Mouse (Mus musculus): ENCODE measurements at regions not wholly inside any gene's neighbourhood (a gene's known extent, or its start where the extent isn't known, plus 50 kb on each side); places are given as distances from the start of the nearest gene placed in this dataset.
A peak's percentile ranks its signal among the peaks of the same experiment; 100 is the strongest.

GRCm38 (mm10) chr12:71397456-71397855, 87.8 kb downstream of the Dact1 start:
- H3K4me1 ChIP-seq (replicated peaks; ENCODE audit: control insufficient read depth in 2 of 2, insufficient read depth in 2 of 2, low read length in 1 of 2), result no peaks in the 10 kb centered on the region
- H3K27me3 ChIP-seq (ENCODE audit: control insufficient read depth, insufficient read depth, low read length), result no peaks in the 10 kb centered on the region
- H3K27ac ChIP-seq, result no peak overlapping the region
- no peak overlapping the region for H3K4me3 ChIP-seq (ENCODE audit: insufficient read depth in 1 of 2, low read depth in 2 of 2, low read length in 2 of 2)
- DNase-seq (ENCODE audit: low read depth in 3 of 3, low spot score in 3 of 3) (no peak), ATAC-seq (ENCODE audit: insufficient read depth) (no peak)
- no peaks in the 10 kb centered on the region for H3K9me3 ChIP-seq (ENCODE audit: control insufficient read depth, low read length)
- no peaks in the 10 kb centered on the region for H3K36me3 ChIP-seq (replicated peaks; ENCODE audit: control insufficient read depth, insufficient read depth, low read depth)
- H3K4me2 ChIP-seq (ENCODE audit: low read depth), result no peak overlapping the region
- no peak overlapping the region for H3K9ac ChIP-seq (replicated peaks)
- 66% methylated on average over 7 of the region's 7 CpGs for WGBS (ENCODE audit: insufficient replicate concordance)
- TF ChIP-seq CTCF (IDR thresholded peaks at IDR 0.05; ENCODE audit: low read depth) (no peak), EP300 (IDR thresholded peaks at IDR 0.05; ENCODE audit: low read depth) (no peak)

- Histone ChIP-seq H3K27me3 (ENCODE audit: control insufficient read depth, insufficient read depth, low read length) (no peaks in the 10 kb centered on the region), H3K9me3 (ENCODE audit: control insufficient read depth, low read length) (no peaks in the 10 kb centered on the region), H3K4me1 (replicated peaks; ENCODE audit: control insufficient read depth in 2 of 2, insufficient read depth in 2 of 2, low read length in 1 of 2) (no peaks in the 10 kb centered on the region), H3K9ac (replicated peaks) (no peak overlapping the region), H3K4me2 (ENCODE audit: low read depth) (no peak overlapping the region), H3K27ac (no peak overlapping the region), H3K36me3 (replicated peaks; ENCODE audit: control insufficient read depth, insufficient read depth, low read depth) (no peaks in the 10 kb centered on the region), H3K4me3 (ENCODE audit: insufficient read depth in 1 of 2, low read depth in 2 of 2, low read length in 2 of 2) (no peak overlapping the region)
- TF ChIP-seq CTCF (IDR thresholded peaks at IDR 0.05; ENCODE audit: low read depth), result no peak
- TF ChIP-seq EP300 (IDR thresholded peaks at IDR 0.05; ENCODE audit: low read depth), result no peak
- no peak for ATAC-seq (ENCODE audit: insufficient read depth)
- DNase-seq (ENCODE audit: low read depth in 3 of 3, low spot score in 3 of 3), result no peak
- WGBS (ENCODE audit: insufficient replicate concordance), result 83% methylated on average over 3 of the region's 3 CpGs
Measured at GRCm38 (mm10) chr12:71398701-71399100, 89.0 kb downstream of the Dact1 start.

- Histone ChIP-seq H3K4me1 (replicated peaks; ENCODE audit: control insufficient read depth in 2 of 2, insufficient read depth in 2 of 2, low read length in 1 of 2) (0 out of 4 replicates have a peak, but pooled peaks cover 0 to 2% of the 10 kb centered on the region in 2 experiments), H3K36me3 (replicated peaks; ENCODE audit: control insufficient read depth, insufficient read depth, low read depth) (no peaks in the 10 kb centered on the region), H3K27ac (no peak overlapping the region), H3K9me3 (ENCODE audit: control insufficient read depth, low read length) (no peaks in the 10 kb centered on the region), H3K27me3 (ENCODE audit: control insufficient read depth, insufficient read depth, low read length) (no peaks in the 10 kb centered on the region), H3K9ac (replicated peaks) (no peak overlapping the region), H3K4me2 (ENCODE audit: low read depth) (no peak overlapping the region), H3K4me3 (ENCODE audit: insufficient read depth in 1 of 2, low read depth in 2 of 2, low read length in 2 of 2) (no peak overlapping the region)
- ATAC-seq (ENCODE audit: insufficient read depth), result no peak
- 74% methylated on average over 6 of the region's 6 CpGs for WGBS (ENCODE audit: insufficient replicate concordance)
- no peak for TF ChIP-seq EP300 (IDR thresholded peaks at IDR 0.05; ENCODE audit: low read depth)
- TF ChIP-seq CTCF (IDR thresholded peaks at IDR 0.05; ENCODE audit: low read depth), result no peak
- DNase-seq (ENCODE audit: low read depth in 3 of 3, low spot score in 3 of 3), result no peak
Measured at GRCm38 (mm10) chr12:71400201-71400600, 90.5 kb downstream of the Dact1 start.

- no peak for DNase-seq (ENCODE audit: low read depth in 3 of 3, low spot score in 3 of 3)
- TF ChIP-seq EP300 (IDR thresholded peaks at IDR 0.05; ENCODE audit: low read depth), result no peak
- TF ChIP-seq CTCF (IDR thresholded peaks at IDR 0.05; ENCODE audit: low read depth), result no peak
- WGBS (ENCODE audit: insufficient replicate concordance), result 11% methylated on average over 6 of the region's 6 CpGs
- Histone ChIP-seq H3K27ac (no peak overlapping the region), H3K9me3 (ENCODE audit: control insufficient read depth, low read length) (no peaks in the 10 kb centered on the region), H3K36me3 (replicated peaks; ENCODE audit: control insufficient read depth, insufficient read depth, low read depth) (no peaks in the 10 kb centered on the region), H3K4me3 (ENCODE audit: insufficient read depth in 1 of 2, low read depth in 2 of 2, low read length in 2 of 2) (no peak overlapping the region), H3K9ac (replicated peaks) (no peak overlapping the region), H3K4me1 (replicated peaks; ENCODE audit: control insufficient read depth in 2 of 2, insufficient read depth in 2 of 2, low read length in 1 of 2) (0 out of 4 replicates have a peak, but pooled peaks cover 0 to 2% of the 10 kb centered on the region in 2 experiments), H3K4me2 (ENCODE audit: low read depth) (no peak overlapping the region), H3K27me3 (ENCODE audit: control insufficient read depth, insufficient read depth, low read length) (no peaks in the 10 kb centered on the region)
- ATAC-seq (ENCODE audit: insufficient read depth), result 0 out of 2 replicates have a peak, but pooled peaks have one; percentile 13
Measured at GRCm38 (mm10) chr12:71401621-71402416, 92.1 kb downstream of the Dact1 start.

- WGBS (ENCODE audit: insufficient replicate concordance), result 38% methylated on average over 3 of the region's 3 CpGs
- no peak for ATAC-seq (ENCODE audit: insufficient read depth)
- H3K4me3 ChIP-seq (ENCODE audit: insufficient read depth in 1 of 2, low read depth in 2 of 2, low read length in 2 of 2), result no peak overlapping the region
- no peak for TF ChIP-seq EP300 (IDR thresholded peaks at IDR 0.05; ENCODE audit: low read depth)
- no peak for TF ChIP-seq CTCF (IDR thresholded peaks at IDR 0.05; ENCODE audit: low read depth)
- no peak for DNase-seq (ENCODE audit: low read depth in 3 of 3, low spot score in 3 of 3)
- H3K36me3 ChIP-seq (replicated peaks; ENCODE audit: control insufficient read depth, insufficient read depth, low read depth), result no peaks in the 10 kb centered on the region
- no peaks in the 10 kb centered on the region for H3K9me3 ChIP-seq (ENCODE audit: control insufficient read depth, low read length)
- no peak overlapping the region for H3K4me2 ChIP-seq (ENCODE audit: low read depth)
- no peak overlapping the region for H3K9ac ChIP-seq (replicated peaks)
- H3K4me1 ChIP-seq (replicated peaks; ENCODE audit: control insufficient read depth in 2 of 2, insufficient read depth in 2 of 2, low read length in 1 of 2), result 0 out of 4 replicates have a peak, but pooled peaks cover 0 to 2% of the 10 kb centered on the region in 2 experiments
- no peak overlapping the region for H3K27ac ChIP-seq
- H3K27me3 ChIP-seq (ENCODE audit: control insufficient read depth, insufficient read depth, low read length), result no peaks in the 10 kb centered on the region
Measured at GRCm38 (mm10) chr12:71407294-71407693, 97.6 kb downstream of the Dact1 start.

Measured in liver, embryonic 14.5 days (tissue).